Mouse (Mus musculus): ENCODE measurements around the gene Rab3gap2. TPM values are rescaled to one million over a fixed set of nuclear protein-coding genes. Genes with fewer than 3 reads are reported as not detected.
A peak's percentile ranks its signal among the peaks of the same experiment; 100 is the strongest.

Gene Rab3gap2
- 18.2 and 22.9 TPM in 2 replicates for polyA plus RNA-seq (2014; fragmentation: Nextera tagmentation; extraction: Ambion mirVana)

- Histone ChIP-seq H3K36me3 (ENCODE audit: control insufficient read depth, insufficient read depth, low read length) (0 out of 2 replicates have a peak, but pooled peaks cover 6% of the 10 kb centered on the region), H3K9ac (ENCODE audit: low read length) (peak within 1 kb of the TSS; percentile 92), H3K4me1 (ENCODE audit: control insufficient read depth, insufficient read depth, low read length) (peaks cover 9% of the 10 kb centered on the region), H3K4me2 (ENCODE audit: low read length) (peak within 1 kb of the TSS; percentile 91), H3K9me3 (replicated peaks; ENCODE audit: control insufficient read depth, low read length) (no peaks in the 10 kb centered on the region), H3K4me3 (ENCODE audit: low read depth, low read length) (peak within 1 kb of the TSS; percentile 87), H3K27ac (ENCODE audit: low read depth, low read length) (peak within 1 kb of the TSS; percentile 76), H3K27me3 (replicated peaks; ENCODE audit: control insufficient read depth, insufficient read depth, low read length) (no peaks in the 10 kb centered on the region)
- peak; percentile 97 for DNase-seq (ENCODE audit: low spot score)
- ATAC-seq: peak; percentile 96
- WGBS: 0% methylated on average over 53 of the region's 57 CpGs
These were observed at the start of gene Rab3gap2 for GRCm38 (mm10) chr1:185203909-185204661. Gene Rab3gap2 (plus strand): TSS chr1:185204117.

DNA sequence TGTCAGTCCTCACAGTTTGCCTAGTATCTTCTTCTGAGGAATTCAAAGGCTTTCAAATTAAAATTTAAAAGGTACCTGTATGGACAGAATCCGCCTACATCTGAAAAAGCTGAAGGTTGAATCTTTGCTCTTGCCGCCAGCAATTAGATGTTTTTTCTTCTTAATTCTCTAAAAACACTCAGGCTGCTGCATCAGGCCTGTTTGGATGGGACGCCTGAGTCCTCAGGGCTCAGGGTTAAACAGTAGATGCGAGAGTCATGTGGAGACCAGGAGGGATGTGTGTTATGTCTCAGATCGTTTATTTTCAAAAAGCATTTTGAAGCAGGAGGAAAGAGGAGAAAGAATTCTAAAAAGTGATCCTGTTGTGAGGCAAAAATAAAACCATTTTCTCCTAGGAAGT lies 30.3 kb upstream of the Rab3gap2 start:
- no peaks in the 10 kb centered on the region for H3K36me3 ChIP-seq (ENCODE audit: control insufficient read depth, insufficient read depth, low read length)
- H3K9ac ChIP-seq (ENCODE audit: low read length): no peak overlapping the region
- no peak overlapping the region for H3K4me2 ChIP-seq (ENCODE audit: low read length)
- no peak overlapping the region for H3K4me3 ChIP-seq (ENCODE audit: low read depth, low read length)
- DNase-seq (ENCODE audit: low spot score) (no peak), ATAC-seq (no peak)
- WGBS: 96% methylated on average over 5 of the region's 5 CpGs
- H3K4me1 ChIP-seq (ENCODE audit: control insufficient read depth, insufficient read depth, low read length): no peaks in the 10 kb centered on the region
- no peaks in the 10 kb centered on the region for H3K9me3 ChIP-seq (replicated peaks; ENCODE audit: control insufficient read depth, low read length)
- H3K27ac ChIP-seq (ENCODE audit: low read depth, low read length): no peak overlapping the region
- no peaks in the 10 kb centered on the region for H3K27me3 ChIP-seq (replicated peaks; ENCODE audit: control insufficient read depth, insufficient read depth, low read length)

DNA sequence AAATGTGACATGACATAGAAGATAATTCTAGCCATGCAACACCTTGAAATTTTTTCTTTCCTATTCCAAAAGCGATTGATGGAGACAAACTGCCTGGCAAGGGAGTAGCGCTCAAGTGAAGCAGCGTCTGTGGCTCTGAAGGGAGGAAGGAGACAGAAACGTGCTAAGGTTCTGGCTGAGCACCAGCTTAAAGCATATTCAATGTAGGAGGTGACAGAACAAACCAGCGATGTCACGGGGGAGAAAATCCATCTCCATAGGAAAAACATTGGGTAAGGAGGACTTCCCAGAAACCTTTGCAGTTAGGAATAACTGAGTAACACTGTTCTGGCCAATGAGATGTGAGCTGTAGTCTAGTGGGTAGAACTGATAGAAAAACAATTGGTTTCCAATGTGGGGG lies 26.1 kb upstream of the Rab3gap2 start:
- H3K27me3 ChIP-seq (replicated peaks; ENCODE audit: control insufficient read depth, insufficient read depth, low read length): no peaks in the 10 kb centered on the region
- WGBS: 86% methylated on average over 6 of the region's 6 CpGs
- H3K4me1 ChIP-seq (ENCODE audit: control insufficient read depth, insufficient read depth, low read length): no peaks in the 10 kb centered on the region
- no peak for DNase-seq (ENCODE audit: low spot score)
- no peaks in the 10 kb centered on the region for H3K9me3 ChIP-seq (replicated peaks; ENCODE audit: control insufficient read depth, low read length)
- no peak for ATAC-seq
- no peak overlapping the region for H3K4me2 ChIP-seq (ENCODE audit: low read length)
- H3K9ac ChIP-seq (ENCODE audit: low read length): no peak overlapping the region
- H3K27ac ChIP-seq (ENCODE audit: low read depth, low read length): no peak overlapping the region
- H3K36me3 ChIP-seq (ENCODE audit: control insufficient read depth, insufficient read depth, low read length): no peaks in the 10 kb centered on the region
- no peak overlapping the region for H3K4me3 ChIP-seq (ENCODE audit: low read depth, low read length)

DNA sequence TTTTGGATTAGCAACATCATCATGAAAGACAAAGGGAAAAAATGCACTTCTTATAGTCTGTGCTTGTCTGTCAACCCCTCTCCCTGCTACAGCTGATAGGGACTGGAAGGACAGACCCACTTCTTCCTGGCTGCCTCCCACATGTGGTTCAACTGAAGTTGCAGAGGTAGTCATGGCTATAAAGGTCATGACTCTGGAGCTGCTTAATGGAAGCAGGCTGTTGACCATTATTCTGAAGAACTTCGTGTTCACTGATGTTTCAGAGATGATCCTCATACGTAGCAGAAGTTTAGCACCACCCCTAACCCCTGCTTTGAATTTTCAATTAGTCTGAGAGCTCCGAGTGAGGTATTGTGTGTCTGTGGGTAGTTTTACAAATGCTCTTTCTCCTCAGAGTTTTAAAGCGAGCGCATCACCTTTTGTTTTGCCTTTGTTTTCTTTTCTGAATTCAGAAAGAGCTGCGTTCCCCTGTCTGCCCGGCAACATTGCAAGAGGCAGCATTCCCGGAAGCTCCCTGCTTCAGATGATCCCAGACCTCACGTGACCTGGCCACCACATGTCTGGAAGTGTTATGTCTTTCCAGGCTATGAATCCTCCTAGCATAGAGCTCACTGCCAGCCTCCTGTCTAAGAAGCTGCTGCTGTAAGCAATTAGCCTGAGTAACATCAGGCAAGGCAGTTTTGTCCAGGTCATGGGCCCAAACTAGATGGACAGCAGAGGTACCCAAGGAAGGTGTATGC lies 20.2 kb upstream of the Rab3gap2 start:
- no peak overlapping the region for H3K4me2 ChIP-seq (ENCODE audit: low read length)
- no peaks in the 10 kb centered on the region for H3K9me3 ChIP-seq (replicated peaks; ENCODE audit: control insufficient read depth, low read length)
- H3K36me3 ChIP-seq (ENCODE audit: control insufficient read depth, insufficient read depth, low read length): no peaks in the 10 kb centered on the region
- no peak overlapping the region for H3K27ac ChIP-seq (ENCODE audit: low read depth, low read length)
- WGBS: 43% methylated on average over 9 of the region's 9 CpGs
- H3K4me3 ChIP-seq (ENCODE audit: low read depth, low read length): no peak overlapping the region
- DNase-seq (ENCODE audit: low spot score): no peak
- H3K4me1 ChIP-seq (ENCODE audit: control insufficient read depth, insufficient read depth, low read length): no peaks in the 10 kb centered on the region
- H3K27me3 ChIP-seq (replicated peaks; ENCODE audit: control insufficient read depth, insufficient read depth, low read length): no peaks in the 10 kb centered on the region
- H3K9ac ChIP-seq (ENCODE audit: low read length): no peak overlapping the region
- no peak for ATAC-seq

- no peaks in the 10 kb centered on the region for H3K9me3 ChIP-seq (replicated peaks; ENCODE audit: control insufficient read depth, low read length)
- H3K36me3 ChIP-seq (ENCODE audit: control insufficient read depth, insufficient read depth, low read length): no peaks in the 10 kb centered on the region
- peak; percentile 35 for DNase-seq (ENCODE audit: low spot score)
- ATAC-seq: no peak
- H3K4me3 ChIP-seq (ENCODE audit: low read depth, low read length): no peak overlapping the region
- H3K27me3 ChIP-seq (replicated peaks; ENCODE audit: control insufficient read depth, insufficient read depth, low read length): no peaks in the 10 kb centered on the region
- H3K27ac ChIP-seq (ENCODE audit: low read depth, low read length): no peak overlapping the region
- H3K9ac ChIP-seq (ENCODE audit: low read length): no peak overlapping the region
- H3K4me1 ChIP-seq (ENCODE audit: control insufficient read depth, insufficient read depth, low read length): no peaks in the 10 kb centered on the region
- 58% methylated on average over 9 of the region's 9 CpGs for WGBS
- no peak overlapping the region for H3K4me2 ChIP-seq (ENCODE audit: low read length)
These were observed 18.4 kb upstream of the Rab3gap2 start for GRCm38 (mm10) chr1:185185556-185185955.

GRCm38 (mm10) chr1:185187135-185187785 lies 16.7 kb upstream of the Rab3gap2 start:
- H3K9me3 ChIP-seq (replicated peaks; ENCODE audit: control insufficient read depth, low read length): no peaks in the 10 kb centered on the region
- H3K36me3 ChIP-seq (ENCODE audit: control insufficient read depth, insufficient read depth, low read length): no peaks in the 10 kb centered on the region
- no peak overlapping the region for H3K4me2 ChIP-seq (ENCODE audit: low read length)
- DNase-seq (ENCODE audit: low spot score) (peak; percentile 70), ATAC-seq (peak; percentile 68; the same call in 1 of the 2 replicates)
- no peaks in the 10 kb centered on the region for H3K4me1 ChIP-seq (ENCODE audit: control insufficient read depth, insufficient read depth, low read length)
- no peaks in the 10 kb centered on the region for H3K27me3 ChIP-seq (replicated peaks; ENCODE audit: control insufficient read depth, insufficient read depth, low read length)
- H3K4me3 ChIP-seq (ENCODE audit: low read depth, low read length): no peak overlapping the region
- WGBS: 67% methylated on average over 13 of the region's 13 CpGs
- H3K9ac ChIP-seq (ENCODE audit: low read length): no peak overlapping the region
- no peak overlapping the region for H3K27ac ChIP-seq (ENCODE audit: low read depth, low read length)

GRCm38 (mm10) chr1:185189901-185190300 lies 14.0 kb upstream of the Rab3gap2 start:
- H3K4me3 ChIP-seq (ENCODE audit: low read depth, low read length): no peak overlapping the region
- ATAC-seq (no peak), DNase-seq (ENCODE audit: low spot score) (no peak)
- no peaks in the 10 kb centered on the region for H3K27me3 ChIP-seq (replicated peaks; ENCODE audit: control insufficient read depth, insufficient read depth, low read length)
- WGBS: 92% methylated on average over 9 of the region's 9 CpGs
- no peaks in the 10 kb centered on the region for H3K4me1 ChIP-seq (ENCODE audit: control insufficient read depth, insufficient read depth, low read length)
- H3K4me2 ChIP-seq (ENCODE audit: low read length): no peak overlapping the region
- H3K36me3 ChIP-seq (ENCODE audit: control insufficient read depth, insufficient read depth, low read length): no peaks in the 10 kb centered on the region
- H3K9ac ChIP-seq (ENCODE audit: low read length): no peak overlapping the region
- H3K9me3 ChIP-seq (replicated peaks; ENCODE audit: control insufficient read depth, low read length): no peaks in the 10 kb centered on the region
- no peak overlapping the region for H3K27ac ChIP-seq (ENCODE audit: low read depth, low read length)

DNA sequence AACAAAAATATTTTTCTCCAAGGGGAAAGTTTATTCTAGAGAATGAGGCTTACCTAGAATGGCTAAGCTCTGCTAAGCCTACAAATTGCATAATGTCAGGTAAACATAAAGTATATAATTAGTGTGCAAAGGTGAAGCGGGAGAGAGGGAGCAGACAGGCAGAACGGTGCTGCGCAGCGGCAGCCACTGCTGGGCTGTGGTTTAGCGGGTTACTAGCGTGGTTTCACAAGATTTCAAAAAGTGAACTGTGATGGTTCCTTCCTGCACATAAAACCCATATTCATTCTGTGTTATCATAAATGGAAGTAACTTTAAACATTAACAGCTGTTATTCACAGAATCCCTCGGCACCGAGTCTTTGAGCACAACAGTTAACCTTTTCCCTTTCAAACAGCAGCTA lies 11.8 kb upstream of the Rab3gap2 start:
- Histone ChIP-seq H3K27ac (ENCODE audit: low read depth, low read length) (no peak overlapping the region), H3K36me3 (ENCODE audit: control insufficient read depth, insufficient read depth, low read length) (no peaks in the 10 kb centered on the region), H3K27me3 (replicated peaks; ENCODE audit: control insufficient read depth, insufficient read depth, low read length) (no peaks in the 10 kb centered on the region), H3K9me3 (replicated peaks; ENCODE audit: control insufficient read depth, low read length) (no peaks in the 10 kb centered on the region), H3K9ac (ENCODE audit: low read length) (no peak overlapping the region), H3K4me1 (ENCODE audit: control insufficient read depth, insufficient read depth, low read length) (no peaks in the 10 kb centered on the region), H3K4me2 (ENCODE audit: low read length) (no peak overlapping the region), H3K4me3 (ENCODE audit: low read depth, low read length) (no peak overlapping the region)
- 85% methylated on average over 8 of the region's 8 CpGs for WGBS
- ATAC-seq (no peak), DNase-seq (ENCODE audit: low spot score) (no peak)

Data from forebrain, embryonic 14.5 days (tissue).